Mouse (Mus musculus) embryonic facial prominence, embryonic 13.5 days (tissue): Measurements from ENCODE around the gene Chka. TPM values are rescaled to one million over a fixed set of nuclear protein-coding genes. Genes with fewer than 3 reads are reported as not detected.

ENCODE experiments used
- ATAC-seq: fragments of 200-750 bp; cut with Nextera tagmentation; 2 replicates; pipeline ENCODE4 v1.8.0; 2017; ENCODE audit warnings: low read depth; ENCODE audit not compliant: insufficient number of reproducible peaks, insufficient read depth, low FRiP score, low TSS enrichment
- H3K27ac ChIP-seq: fragments of 300-500 bp; sonication (generic); 2 replicates; pipeline ENCODE4 v1.5.1; 2015; ENCODE audit warnings: moderate library complexity, mild to moderate bottlenecking, inconsistent platforms
- H3K27me3 ChIP-seq: fragments of 300-500 bp; sonication (generic); 2 replicates; pipeline ENCODE4 v1.6.1; 2015; ENCODE audit warnings: mild to moderate bottlenecking, inconsistent platforms
- H3K36me3 ChIP-seq: fragments of 300-500 bp; sonication (generic); 2 replicates; pipeline ENCODE4 v1.6.1; 2015; ENCODE audit warnings: mild to moderate bottlenecking, inconsistent platforms
- H3K4me1 ChIP-seq: fragments of 300-500 bp; sonication (generic); 2 replicates; pipeline ENCODE4 v1.6.1; 2015; ENCODE audit warnings: inconsistent platforms
- H3K4me2 ChIP-seq: fragments of 300-500 bp; sonication (generic); 2 replicates; pipeline ENCODE4 v1.6.1; 2015; ENCODE audit warnings: moderate library complexity, mild to moderate bottlenecking, inconsistent platforms
- H3K4me3 ChIP-seq: fragments of 300-500 bp; sonication (generic); 2 replicates; pipeline ENCODE4 v1.5.1; 2015; ENCODE audit warnings: mild to moderate bottlenecking, inconsistent platforms
- H3K9ac ChIP-seq: fragments of 300-500 bp; sonication (generic); 2 replicates; pipeline ENCODE4 v1.6.1; 2015; ENCODE audit warnings: mild to moderate bottlenecking, inconsistent platforms
- H3K9me3 ChIP-seq: fragments of 300-500 bp; sonication (generic); 2 replicates; pipeline ENCODE4 v1.6.1; 2016; ENCODE audit warnings: inconsistent platforms
- WGBS: fragments of 180-500 bp; shearing (Covaris S2); methylation state at CpG from one replicate; pipeline ENCODE4 v1.1.7; 2015; ENCODE audit warnings: mixed read lengths; 5-methylcytosine and 5-hydroxymethylcytosine counted together
- polyA plus RNA-seq: library from polyadenylated mRNA; unstranded; fragments of >200 nt; fragmentation: Nextera tagmentation; extraction: Ambion mirVana; gene quantifications from 2 replicates; pipeline ENCODE4 v1.2.1, GENCODE M21; 2015

Chka gene
- polyA plus RNA-seq, 1 experiment from 2014 or later = 56.5 TPM

- no peak overlapping the region for H3K27ac ChIP-seq
- 81% methylated on average over 7 of the region's 7 CpGs for WGBS
- H3K4me1 ChIP-seq = peaks cover 4% of the 10 kb centered on the region; the same call in 1 of the 2 replicates
- H3K9me3 ChIP-seq = no peaks in the 10 kb centered on the region
- no peak overlapping the region for H3K9ac ChIP-seq
- ATAC-seq = no peak
- no peak overlapping the region for H3K4me2 ChIP-seq
- no peak overlapping the region for H3K4me3 ChIP-seq
- no peaks in the 10 kb centered on the region for H3K27me3 ChIP-seq
- H3K36me3 ChIP-seq = no peaks in the 10 kb centered on the region
These were observed 90.7 kb downstream of the Chka start for GRCm38 (mm10) chr19:3942315-3942714.

GRCm38 (mm10) chr19:3942986-3943735 lies 91.6 kb downstream of the Chka start:
- H3K27me3 ChIP-seq = no peaks in the 10 kb centered on the region
- H3K36me3 ChIP-seq = no peaks in the 10 kb centered on the region
- no peak overlapping the region for H3K27ac ChIP-seq
- no peak overlapping the region for H3K4me3 ChIP-seq
- peaks cover 4% of the 10 kb centered on the region; the same call in 1 of the 2 replicates for H3K4me1 ChIP-seq
- H3K9me3 ChIP-seq = no peaks in the 10 kb centered on the region
- H3K4me2 ChIP-seq = peak overlapping the region; percentile 33; the same call in 1 of the 2 replicates
- no peak for ATAC-seq
- H3K9ac ChIP-seq = no peak overlapping the region
- 25% methylated on average over 27 of the region's 27 CpGs for WGBS

Other genes starting within 250 kb of the Chka start
- gene Lrp5, start 165.2 kb upstream of the Chka start, polyA plus RNA-seq = 7.3 and 7.9 TPM in 2 replicates
- gene 1810055G02Rik, start 143.5 kb upstream of the Chka start, polyA plus RNA-seq = 47.5 and 47.6 TPM in 2 replicates
- gene Kmt5b, start 84.4 kb upstream of the Chka start, polyA plus RNA-seq = 34.1 and 36.0 TPM in 2 replicates
- 53.7 and 58.0 TPM in 2 replicates for gene Tcirg1, start 55.4 kb downstream of the Chka start, polyA plus RNA-seq
- gene Ndufs8, start 61.0 kb downstream of the Chka start, polyA plus RNA-seq = 258 and 278 TPM in 2 replicates
- 1.6 and 1.7 TPM in 2 replicates for gene Aldh3b1, start 78.0 kb downstream of the Chka start, polyA plus RNA-seq
- 15.8 and 16.6 TPM in 2 replicates for gene Unc93b1, start 83.4 kb downstream of the Chka start, polyA plus RNA-seq
- gene Aldh3b3, start 106.9 kb downstream of the Chka start, polyA plus RNA-seq = 0.24 TPM in 1 of 2 replicates, not detected in the other
- gene Aldh3b2, start 120.6 kb downstream of the Chka start, polyA plus RNA-seq = 7.9 and 8.2 TPM in 2 replicates
- 3.1 and 3.7 TPM in 2 replicates for gene Acy3, start 134.8 kb downstream of the Chka start, polyA plus RNA-seq
- gene Tbx10, start 141.0 kb downstream of the Chka start, polyA plus RNA-seq = not detected in 2 replicates
- gene Nudt8, start 148.8 kb downstream of the Chka start, polyA plus RNA-seq = 36.5 and 37.8 TPM in 2 replicates
- gene Gm49405, start 148.9 kb downstream of the Chka start, polyA plus RNA-seq = 5.6 and 6.5 TPM in 2 replicates
- 7.3 and 8.1 TPM in 2 replicates for gene Doc2g, start 151.5 kb downstream of the Chka start, polyA plus RNA-seq
- gene Ndufv1, start 161.0 kb downstream of the Chka start, polyA plus RNA-seq = 178 and 206 TPM in 2 replicates
- 535 and 609 TPM in 2 replicates for gene Gstp1, start 186.2 kb downstream of the Chka start, polyA plus RNA-seq
- gene Gstp2, start 194.2 kb downstream of the Chka start, polyA plus RNA-seq = 1.2 and 3.4 TPM in 2 replicates
- 0.32 and 0.41 TPM in 2 replicates for gene Gstp3, start 207.8 kb downstream of the Chka start, polyA plus RNA-seq
- not detected in 2 replicates for gene Cabp2, start 229.8 kb downstream of the Chka start, polyA plus RNA-seq
- gene Cdk2ap2, start 245.4 kb downstream of the Chka start, polyA plus RNA-seq = 55.6 and 62.3 TPM in 2 replicates
- gene Pitpnm1, start 248.2 kb downstream of the Chka start, polyA plus RNA-seq = 6.4 and 8.3 TPM in 2 replicates